Mouse (Mus musculus) forebrain, embryonic 15.5 days (tissue): ENCODE results near the gene Kdm8. TPM values are rescaled to one million over a fixed set of nuclear protein-coding genes. Genes with fewer than 3 reads are reported as not detected.
A peak's percentile ranks its signal among the peaks of the same experiment; 100 is the strongest.
"Not testable (repeated sequence)": the region's sequence is repeated elsewhere in the genome, so short reads cannot be mapped to it uniquely, and the experiment has no call there.

Experiments used
- ATAC-seq: fragments of 200-750 bp; cut with Nextera tagmentation; replicated peaks from 2 replicates; pipeline ENCODE4 v1.8.0; 2017; ENCODE audit warnings: mild to moderate bottlenecking, moderate TSS enrichment, moderate library complexity
- H3K27ac ChIP-seq: fragments of 300-500 bp; sonication (generic); replicated peaks from 2 replicates; pipeline ENCODE4 v1.5.1; 2015; ENCODE audit warnings: mild to moderate bottlenecking, inconsistent platforms
- H3K27me3 ChIP-seq: fragments of 300-500 bp; sonication (generic); 2 replicates; pipeline ENCODE4 v1.6.1; 2015; ENCODE audit warnings: inconsistent platforms
- H3K36me3 ChIP-seq: fragments of 300-500 bp; sonication (generic); 2 replicates; pipeline ENCODE4 v1.6.1; 2015; ENCODE audit warnings: mild to moderate bottlenecking, inconsistent platforms
- H3K4me1 ChIP-seq: fragments of 300-500 bp; sonication (generic); 2 replicates; pipeline ENCODE4 v1.6.1; 2015; ENCODE audit warnings: inconsistent platforms
- H3K4me2 ChIP-seq: fragments of 300-500 bp; sonication (generic); replicated peaks from 2 replicates; pipeline ENCODE4 v1.6.1; 2015; ENCODE audit warnings: mild to moderate bottlenecking, inconsistent platforms
- H3K4me3 ChIP-seq: fragments of 300-500 bp; sonication (generic); 2 replicates; pipeline ENCODE4 v1.5.1; 2015; ENCODE audit warnings: mild to moderate bottlenecking, inconsistent platforms
- H3K9ac ChIP-seq: fragments of 300-500 bp; sonication (generic); replicated peaks from 2 replicates; pipeline ENCODE4 v1.6.1; 2015; ENCODE audit warnings: mild to moderate bottlenecking, inconsistent platforms
- H3K9me3 ChIP-seq: fragments of 300-500 bp; sonication (generic); 2 replicates; pipeline ENCODE4 v1.6.1; 2016; ENCODE audit warnings: inconsistent platforms
- WGBS: fragments of 180-500 bp; shearing (Covaris S2); methylation state at CpG from one replicate; pipeline ENCODE4 v1.1.7; 2015; ENCODE audit warnings: mixed read lengths; 5-methylcytosine and 5-hydroxymethylcytosine counted together
- polyA plus RNA-seq: library from polyadenylated mRNA; unstranded; fragments of >200 nt; fragmentation: Nextera tagmentation; extraction: Ambion mirVana; gene quantifications from 2 replicates; pipeline ENCODE4 v1.2.1, GENCODE M21; 2015

The Kdm8 gene
- polyA plus RNA-seq, 1 experiment from 2014 or later, result 6.3 TPM

DNA sequence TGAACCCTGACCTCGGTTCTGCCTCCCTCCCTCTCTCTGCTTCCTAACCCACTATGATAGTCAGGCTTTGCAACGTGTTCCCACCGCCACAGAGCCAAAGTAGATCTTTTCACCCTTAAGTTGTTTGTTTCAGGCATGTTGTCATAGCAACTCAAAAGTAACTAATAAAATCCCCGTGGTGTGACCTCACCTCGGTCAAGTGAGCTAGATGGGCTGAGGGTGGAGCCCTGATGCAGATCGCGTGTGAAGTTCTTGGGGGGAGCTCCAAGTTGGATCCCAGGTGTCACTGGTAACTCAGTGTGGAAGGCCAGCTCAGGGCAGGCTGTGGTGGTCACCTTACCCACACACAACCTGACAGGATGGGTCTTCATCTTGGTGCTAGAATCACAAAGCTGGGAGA lies 16.1 kb upstream of the Kdm8 start:
- H3K36me3 ChIP-seq, result no peaks in the 10 kb centered on the region
- no peaks in the 10 kb centered on the region for H3K9me3 ChIP-seq
- no peak overlapping the region for H3K9ac ChIP-seq
- no peak overlapping the region for H3K4me3 ChIP-seq
- H3K4me2 ChIP-seq, result no peak overlapping the region
- 80% methylated on average over 7 of the region's 7 CpGs for WGBS
- no peak for ATAC-seq
- H3K4me1 ChIP-seq, result no peaks in the 10 kb centered on the region
- no peaks in the 10 kb centered on the region for H3K27me3 ChIP-seq
- no peak overlapping the region for H3K27ac ChIP-seq

DNA sequence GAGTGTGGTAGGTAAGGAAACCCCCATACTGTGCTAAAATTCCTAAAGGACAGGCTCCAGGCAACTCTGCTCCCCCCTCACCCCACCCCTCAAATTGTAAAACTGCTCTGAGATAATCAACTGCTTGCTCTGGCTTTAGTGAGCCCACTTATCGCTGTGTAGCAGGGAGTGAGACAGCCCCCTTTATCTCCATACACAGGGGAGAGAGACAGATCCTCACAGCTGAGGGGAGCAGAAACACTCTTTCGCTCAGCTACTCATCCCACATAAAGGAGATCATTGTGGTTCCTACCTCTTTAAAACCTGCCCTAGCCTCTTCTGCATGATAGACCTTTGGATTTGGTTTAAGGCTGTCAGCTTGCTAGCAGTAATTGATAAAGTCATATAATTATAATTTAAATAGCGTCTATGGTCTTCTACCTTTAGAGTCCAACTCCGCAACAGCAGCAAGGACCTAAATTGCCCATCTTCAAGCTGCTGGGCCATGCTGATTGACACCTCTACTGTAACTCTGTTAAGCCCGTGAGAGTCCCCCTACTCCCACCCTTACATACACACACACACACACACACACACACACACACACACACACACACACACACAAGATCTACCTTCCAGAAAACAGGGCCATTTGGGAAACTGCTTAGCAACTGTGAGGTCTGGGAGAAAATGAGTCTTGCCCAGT lies 15.5 kb upstream of the Kdm8 start:
- H3K4me1 ChIP-seq, H3K4me3 ChIP-seq, H3K9me3 ChIP-seq, H3K27ac ChIP-seq, H3K4me2 ChIP-seq, H3K27me3 ChIP-seq, H3K36me3 ChIP-seq, ATAC-seq, H3K9ac ChIP-seq: not testable (repeated sequence)
- 80% methylated on average over 5 of the region's 5 CpGs for WGBS

DNA sequence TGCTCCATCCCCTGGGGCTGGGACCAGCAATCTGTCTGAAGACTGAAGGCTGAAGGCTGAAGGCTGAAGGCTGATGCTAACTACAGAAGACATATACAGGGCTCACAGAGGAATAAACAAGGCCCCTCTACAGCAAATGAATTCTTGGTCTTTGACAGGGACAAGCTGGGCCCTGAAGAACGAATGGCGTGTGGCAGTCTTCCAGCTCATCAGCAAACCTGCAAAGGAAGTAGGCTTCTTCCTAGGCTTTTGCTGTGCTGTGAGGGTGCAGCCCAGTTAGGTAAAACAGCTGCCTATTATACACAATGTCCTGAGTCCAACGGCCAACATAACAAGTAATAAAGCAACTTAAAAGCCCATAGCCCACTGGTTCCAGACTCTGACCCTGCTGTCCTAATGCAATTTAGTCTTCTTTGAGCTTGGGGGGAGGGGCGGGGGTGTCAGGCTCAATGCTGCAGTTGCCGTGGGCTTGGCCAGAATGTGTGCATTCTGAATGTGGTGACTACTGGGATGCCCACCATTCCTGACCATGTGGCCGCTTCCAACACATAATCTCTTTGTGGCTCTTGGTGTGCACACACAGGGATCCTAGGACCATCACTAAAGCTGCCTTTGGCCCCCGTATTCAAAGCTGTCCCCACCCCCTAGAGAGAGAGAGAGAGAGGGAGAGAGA lies 14.2 kb upstream of the Kdm8 start:
- no peaks in the 10 kb centered on the region for H3K36me3 ChIP-seq
- no peak overlapping the region for H3K9ac ChIP-seq
- no peaks in the 10 kb centered on the region for H3K27me3 ChIP-seq
- 72% methylated on average over 7 of the region's 7 CpGs for WGBS
- no peaks in the 10 kb centered on the region for H3K9me3 ChIP-seq
- ATAC-seq, result no peak
- H3K4me2 ChIP-seq, result no peak overlapping the region
- H3K4me3 ChIP-seq, result no peak overlapping the region
- H3K27ac ChIP-seq, result no peak overlapping the region
- no peaks in the 10 kb centered on the region for H3K4me1 ChIP-seq

DNA sequence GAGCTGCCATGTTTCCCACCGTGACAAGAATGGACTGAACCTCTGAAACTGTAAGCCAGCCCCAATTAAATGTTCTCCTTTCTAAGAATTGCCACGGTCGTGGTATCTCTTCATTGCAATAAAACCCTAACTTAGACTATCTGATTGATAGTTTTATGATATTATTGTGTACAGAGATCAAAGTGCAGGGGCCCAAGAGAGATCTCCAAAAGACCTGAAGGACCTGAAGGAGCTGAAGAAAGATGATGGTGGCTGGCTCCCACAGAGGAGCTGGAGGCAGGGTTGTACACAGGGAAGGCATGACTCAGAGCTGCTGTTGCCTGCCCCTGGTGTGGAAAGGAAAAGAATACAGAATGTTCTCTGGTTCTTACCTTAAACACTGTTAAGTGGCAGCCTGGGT lies 10.6 kb upstream of the Kdm8 start:
- Histone ChIP-seq H3K9ac (no peak overlapping the region), H3K27ac (no peak overlapping the region), H3K4me1 (no peaks in the 10 kb centered on the region), H3K9me3 (no peaks in the 10 kb centered on the region), H3K4me3 (no peak overlapping the region), H3K27me3 (no peaks in the 10 kb centered on the region), H3K36me3 (no peaks in the 10 kb centered on the region), H3K4me2 (no peak overlapping the region)
- 89% methylated on average over 3 of the region's 3 CpGs for WGBS
- no peak for ATAC-seq

DNA sequence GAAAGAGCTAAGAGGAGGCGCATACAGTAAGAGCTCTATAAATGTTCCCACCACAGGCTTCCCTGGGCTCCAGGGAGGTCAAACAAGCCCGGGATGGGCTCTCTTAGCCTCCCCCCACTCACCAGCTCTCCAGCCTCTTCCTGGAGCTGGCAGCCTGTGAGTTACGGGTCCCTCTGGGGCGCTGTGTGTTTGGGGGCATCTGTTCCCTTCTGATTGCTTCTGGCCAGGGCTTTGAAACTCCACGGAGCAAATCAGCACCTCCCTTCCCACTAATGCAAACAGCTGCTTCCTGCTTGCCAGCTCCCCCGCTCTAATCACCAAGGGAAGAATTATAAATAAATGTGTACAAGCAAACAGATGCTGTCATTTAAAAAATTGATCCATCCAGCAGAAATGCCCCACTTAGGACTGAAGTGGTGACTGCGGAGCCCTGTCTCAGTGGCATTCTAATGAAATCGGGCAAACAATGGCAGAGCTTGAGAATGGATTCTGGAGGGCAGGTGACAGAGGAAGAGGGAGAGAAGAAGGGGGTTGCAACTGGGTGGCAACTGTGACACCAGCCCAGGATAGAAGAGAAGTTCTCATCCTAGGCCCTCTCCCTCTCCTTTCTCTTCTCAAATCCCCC lies 9.7 kb upstream of the Kdm8 start:
- peak overlapping the region; percentile 53 for H3K27ac ChIP-seq
- ATAC-seq, result no peak

GRCm38 (mm10) chr7:125442323-125442722 lies 2.2 kb upstream of the Kdm8 start:
- Histone ChIP-seq H3K9ac (no peak overlapping the region), H3K27me3 (no peaks in the 10 kb centered on the region), H3K27ac (no peak overlapping the region), H3K4me1 (peaks cover 18% of the 10 kb centered on the region), H3K9me3 (no peaks in the 10 kb centered on the region), H3K36me3 (no peaks in the 10 kb centered on the region), H3K4me3 (no peak overlapping the region), H3K4me2 (no peak overlapping the region)
- WGBS, result 62% methylated on average over 4 of the region's 4 CpGs
- ATAC-seq, result no peak

More for the DNA sequence above, 9.7 kb upstream of the Kdm8 start:
- Histone ChIP-seq H3K4me2 (no peak overlapping the region), H3K27me3 (no peaks in the 10 kb centered on the region), H3K9ac (no peak overlapping the region), H3K9me3 (no peaks in the 10 kb centered on the region), H3K4me1 (no peaks in the 10 kb centered on the region), H3K4me3 (no peak overlapping the region), H3K36me3 (no peaks in the 10 kb centered on the region)
- 48% methylated on average over 8 of the region's 8 CpGs for WGBS

GRCm38 (mm10) chr7:125444076-125444463 lies 406 bp upstream of the Kdm8 start:
- Histone ChIP-seq H3K27ac (peak overlapping the region; percentile 99), H3K9me3 (no peaks in the 10 kb centered on the region), H3K9ac (peak overlapping the region; percentile 71), H3K4me2 (peak overlapping the region; percentile 66), H3K27me3 (no peaks in the 10 kb centered on the region), H3K4me1 (peaks cover 18% of the 10 kb centered on the region), H3K4me3 (peak overlapping the region; percentile 72), H3K36me3 (no peaks in the 10 kb centered on the region)
- WGBS, result 23% methylated on average over 10 of the region's 10 CpGs
- peak; percentile 30 for ATAC-seq

GRCm38 (mm10) chr7:125450678-125451077 lies 6.2 kb downstream of the Kdm8 start:
- Histone ChIP-seq H3K9ac (no peak overlapping the region), H3K4me1 (peaks cover 2% of the 10 kb centered on the region), H3K4me2 (no peak overlapping the region), H3K27ac (no peak overlapping the region), H3K4me3 (no peak overlapping the region), H3K36me3 (no peaks in the 10 kb centered on the region), H3K27me3 (no peaks in the 10 kb centered on the region), H3K9me3 (no peaks in the 10 kb centered on the region)
- 80% methylated on average over 1 of the region's 1 CpGs for WGBS
- no peak for ATAC-seq

DNA sequence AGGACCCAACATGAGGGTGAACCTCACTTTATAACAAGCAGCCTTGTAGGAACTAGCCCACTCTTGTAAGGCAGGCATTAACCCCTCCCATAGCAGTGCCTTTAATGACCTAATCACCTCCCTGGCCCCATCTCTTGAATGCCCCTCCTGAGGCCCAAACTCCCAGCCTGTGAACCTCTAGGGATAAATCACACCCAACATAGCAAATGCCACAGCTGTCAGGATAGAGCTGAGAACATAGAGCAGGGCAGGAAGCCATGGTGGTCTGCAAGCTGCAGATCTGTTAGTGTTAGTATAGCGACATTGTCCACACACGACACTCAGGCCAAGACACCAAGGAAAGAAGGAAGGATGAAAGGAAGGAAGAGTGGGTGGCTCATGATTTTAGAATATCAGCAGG lies 6.6 kb downstream of the Kdm8 start:
- H3K9me3 ChIP-seq, result no peaks in the 10 kb centered on the region
- no peak for ATAC-seq
- no peaks in the 10 kb centered on the region for H3K27me3 ChIP-seq
- H3K27ac ChIP-seq, result no peak overlapping the region
- H3K9ac ChIP-seq, result no peak overlapping the region
- H3K4me2 ChIP-seq, result no peak overlapping the region
- no peaks in the 10 kb centered on the region for H3K36me3 ChIP-seq
- no peaks in the 10 kb centered on the region for H3K4me1 ChIP-seq
- 94% methylated on average over 2 of the region's 2 CpGs for WGBS
- no peak overlapping the region for H3K4me3 ChIP-seq

DNA sequence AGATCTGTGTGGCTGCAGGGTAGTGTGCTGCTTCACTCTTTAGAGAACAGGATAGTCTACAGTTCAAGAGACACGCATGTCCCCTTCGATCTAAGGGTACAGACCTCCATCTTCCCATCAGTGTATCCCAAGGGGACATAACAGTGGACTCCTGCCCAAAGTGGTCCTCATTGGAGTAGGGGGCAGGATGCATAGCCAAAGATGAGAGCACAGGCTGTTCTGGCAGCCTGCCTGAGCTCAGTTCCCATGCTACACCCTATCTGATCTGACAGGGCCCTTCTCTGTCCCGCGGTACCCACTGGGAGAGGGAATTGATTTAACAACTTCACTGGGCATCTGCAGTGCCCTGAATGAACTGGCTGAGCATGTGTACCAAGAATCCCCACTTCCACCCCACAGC lies 9.2 kb downstream of the Kdm8 start:
- H3K4me3 ChIP-seq, result no peak overlapping the region
- no peaks in the 10 kb centered on the region for H3K9me3 ChIP-seq
- 96% methylated on average over 4 of the region's 4 CpGs for WGBS
- no peak overlapping the region for H3K9ac ChIP-seq
- H3K27ac ChIP-seq, result no peak overlapping the region
- no peaks in the 10 kb centered on the region for H3K27me3 ChIP-seq
- peaks cover 6% of the 10 kb centered on the region; the same call in 1 of the 2 replicates for H3K36me3 ChIP-seq
- no peak for ATAC-seq
- no peak overlapping the region for H3K4me2 ChIP-seq
- H3K4me1 ChIP-seq, result no peaks in the 10 kb centered on the region

DNA sequence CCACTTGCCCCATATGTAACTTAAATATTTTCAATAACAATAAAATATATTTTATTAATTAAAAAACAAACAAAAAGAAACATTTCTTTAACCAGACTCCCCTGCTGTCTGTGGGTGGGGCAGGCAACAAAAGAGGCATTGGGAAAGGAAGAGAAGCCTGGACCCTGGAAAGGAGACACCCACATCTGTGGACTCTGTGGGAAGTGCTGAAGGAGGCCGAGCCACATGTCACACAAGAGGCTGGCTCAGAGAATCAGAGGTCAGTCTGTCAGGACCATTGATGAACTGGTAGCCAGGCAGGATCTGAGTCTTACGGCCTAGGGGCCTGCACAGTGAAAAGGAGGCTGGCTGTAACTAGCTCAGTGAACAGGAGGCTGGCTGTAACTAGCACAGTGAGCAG lies 17.7 kb downstream of the Kdm8 start:
- H3K9ac ChIP-seq, result no peak overlapping the region
- no peak overlapping the region for H3K4me2 ChIP-seq
- H3K4me3 ChIP-seq, result no peak overlapping the region
- 34% methylated on average over 2 of the region's 2 CpGs for WGBS
- no peaks in the 10 kb centered on the region for H3K9me3 ChIP-seq
- no peaks in the 10 kb centered on the region for H3K27me3 ChIP-seq
- peaks cover 18% of the 10 kb centered on the region for H3K36me3 ChIP-seq
- ATAC-seq, result no peak
- no peaks in the 10 kb centered on the region for H3K4me1 ChIP-seq
- no peak overlapping the region for H3K27ac ChIP-seq

DNA sequence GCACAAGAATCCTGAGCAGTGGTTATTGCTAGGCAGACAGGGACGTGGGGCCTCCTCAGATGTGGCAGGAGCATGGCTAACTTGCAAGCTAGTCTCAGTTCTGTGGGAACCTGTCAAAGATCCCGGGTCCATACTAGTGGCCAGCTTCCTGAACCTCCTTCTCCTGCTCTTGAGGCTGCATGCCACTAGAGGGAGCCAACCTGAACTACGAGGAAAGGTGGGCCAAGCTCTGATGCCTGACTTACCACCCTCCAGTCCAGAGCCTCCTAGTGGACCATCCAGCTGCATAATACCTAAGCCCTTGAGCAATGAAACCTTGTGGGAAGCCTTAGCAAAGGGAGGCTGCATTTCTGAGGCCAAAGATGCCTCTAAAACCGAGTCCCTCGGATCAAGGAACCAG lies 25.5 kb downstream of the Kdm8 start:
- Histone ChIP-seq H3K27ac (no peak overlapping the region), H3K4me2 (no peak overlapping the region), H3K36me3 (peaks cover 40% of the 10 kb centered on the region), H3K9ac (no peak overlapping the region), H3K4me1 (peaks cover 6% of the 10 kb centered on the region), H3K4me3 (no peak overlapping the region), H3K27me3 (no peaks in the 10 kb centered on the region), H3K9me3 (no peaks in the 10 kb centered on the region)
- no peak for ATAC-seq
- 33% methylated on average over 5 of the region's 5 CpGs for WGBS
